Mouse (Mus musculus) gastrocnemius, postnatal 14 days (tissue): ENCODE measurements around the gene Gm42906. TPM values are rescaled to one million over a fixed set of nuclear protein-coding genes. Genes with fewer than 3 reads are reported as not detected.

Experiments
- DNase-seq: peaks from one replicate; pipeline ENCODE4 v3.0.0; 2021; ENCODE audit warnings: mixed read lengths
- intact Hi-C: fragments of 180-260 bp; cut with DNase I; formaldehyde crosslinking; loops from one replicate; pipeline ENCODE4 v1.15.1; 2025; ENCODE audit warnings: low total_unique reads
- total RNA-seq, 2 experiments: library from RNA; stranded (reverse); gene quantifications; 2 replicates each; pipeline ENCODE4 v1.2.3; 2021

Gene Gm42906
- total RNA-seq, 2 experiments from 2014 or later: 1.5 TPM; not detected in 1

- intact Hi-C loops: loop anchor here (10.0 kb wide), 1 partner anchor 229 kb away; no protein-coding TSS in a partner anchor
- DNase-seq: no peak
These were observed 292.0 kb downstream of the Gm42906 start for GRCm38 (mm10) chr5:151135965-151136364.

- no peak for DNase-seq
- intact Hi-C loops: loop anchor here (10.0 kb wide), 1 partner anchor 230 kb away; no protein-coding TSS in a partner anchor
These were observed 292.7 kb downstream of the Gm42906 start for GRCm38 (mm10) chr5:151135078-151135826.

- intact Hi-C loops: loop anchor here (10.0 kb wide), 1 partner anchor 231 kb away; no protein-coding TSS in a partner anchor
- DNase-seq: no peak
These were observed 293.8 kb downstream of the Gm42906 start for GRCm38 (mm10) chr5:151134202-151134601.

GRCm38 (mm10) chr5:151133744-151134143 lies 294.2 kb downstream of the Gm42906 start:
- no peak for DNase-seq

GRCm38 (mm10) chr5:151129762-151130161 lies 298.2 kb downstream of the Gm42906 start:
- intact Hi-C loops: loop anchor here (10.0 kb wide), 1 partner anchor 235 kb away; no protein-coding TSS in a partner anchor
- no peak for DNase-seq

More at GRCm38 (mm10) chr5:151133744-151134143, 294.2 kb downstream of the Gm42906 start:
- intact Hi-C loops: loop anchor here (10.0 kb wide), 1 partner anchor 231 kb away; no protein-coding TSS in a partner anchor

GRCm38 (mm10) chr5:151127298-151127717 lies 300.7 kb downstream of the Gm42906 start:
- intact Hi-C loops: no loop called here
- DNase-seq: no peak

GRCm38 (mm10) chr5:151126608-151127005 lies 301.4 kb downstream of the Gm42906 start:
- intact Hi-C loops: no loop called here
- no peak for DNase-seq

- intact Hi-C loops: no loop called here
- no peak for DNase-seq
These were observed 301.9 kb downstream of the Gm42906 start for GRCm38 (mm10) chr5:151125985-151126607.

- no peak for DNase-seq
- intact Hi-C loops: no loop called here
These were observed 310.1 kb downstream of the Gm42906 start for GRCm38 (mm10) chr5:151117846-151118245.

- intact Hi-C loops: no loop called here
- DNase-seq: no peak
These were observed 311.6 kb downstream of the Gm42906 start for GRCm38 (mm10) chr5:151116192-151116887.

GRCm38 (mm10) chr5:151112743-151113142 lies 315.2 kb downstream of the Gm42906 start:
- intact Hi-C loops: no loop called here
- DNase-seq: no peak

GRCm38 (mm10) chr5:151111080-151111871 lies 316.7 kb downstream of the Gm42906 start:
- DNase-seq: no peak
- intact Hi-C loops: no loop called here

GRCm38 (mm10) chr5:151110461-151110908 lies 317.5 kb downstream of the Gm42906 start:
- peak; percentile 42 for DNase-seq
- intact Hi-C loops: no loop called here

- intact Hi-C loops: no loop called here
- no peak for DNase-seq
These were observed 318.1 kb downstream of the Gm42906 start for GRCm38 (mm10) chr5:151109822-151110221.

GRCm38 (mm10) chr5:151108955-151109354 lies 319.0 kb downstream of the Gm42906 start:
- intact Hi-C loops: no loop called here

GRCm38 (mm10) chr5:151108291-151108897 lies 319.6 kb downstream of the Gm42906 start:
- intact Hi-C loops: no loop called here

More at GRCm38 (mm10) chr5:151108955-151109354, 319.0 kb downstream of the Gm42906 start:
- no peak for DNase-seq

GRCm38 (mm10) chr5:151106841-151107240 lies 321.1 kb downstream of the Gm42906 start:
- DNase-seq: no peak
- intact Hi-C loops: no loop called here

More at GRCm38 (mm10) chr5:151108291-151108897, 319.6 kb downstream of the Gm42906 start:
- DNase-seq: no peak
